Mouse (Mus musculus) thymus, adult 2 months (tissue): ENCODE data around the gene Mgst2.

Experiments used
- CTCF ChIP-seq: fragments of 200-500 bp; IDR thresholded peaks from 2 replicates; pipeline ENCODE4 v1.5.1; 2012; ENCODE audit warnings: mild to moderate bottlenecking, control low read depth, low read length, moderate library complexity, borderline replicate concordance; ENCODE audit not compliant: control insufficient read depth, poor library complexity, insufficient read depth; ENCODE audit errors: extremely low read depth
- POLR2A ChIP-seq: fragments of 200-500 bp; IDR thresholded peaks from 2 replicates; pipeline ENCODE4 v1.6.1; 2012; ENCODE audit warnings: mild to moderate bottlenecking, low read length, control low read depth, moderate library complexity; ENCODE audit not compliant: control insufficient read depth, poor library complexity, insufficient read depth; ENCODE audit errors: extremely low read depth

GRCm38 (mm10) chr3:51660060-51660459 lies at the start of gene Mgst2:
- TF ChIP-seq POLR2A (no peak), CTCF (no peak)
